Mouse (Mus musculus): ENCODE data around the gene Ttn.

Ttn gene

DNA sequence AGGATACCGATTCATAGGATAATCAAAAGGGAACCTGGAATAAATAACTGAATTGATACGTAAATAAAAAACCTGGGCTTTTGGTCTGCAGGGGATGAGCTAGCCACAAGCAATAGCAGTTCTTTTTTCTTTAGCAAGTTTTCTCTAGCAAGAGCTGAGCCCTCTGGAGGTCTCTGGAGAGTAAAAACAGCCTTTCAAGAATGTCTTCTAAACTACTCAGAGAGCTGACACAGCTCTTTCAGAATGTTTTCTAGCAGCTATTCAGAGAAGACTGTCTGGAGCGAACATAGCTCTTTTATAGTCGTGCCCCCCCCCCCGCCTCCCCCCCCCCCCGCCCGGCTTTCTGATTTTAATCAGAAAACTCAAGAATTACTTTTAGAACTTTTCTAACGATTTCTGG lies 322.9 kb downstream of the Ttn start:
- no peak for DNase-seq (ENCODE audit: low read depth, low spot score)

DNA sequence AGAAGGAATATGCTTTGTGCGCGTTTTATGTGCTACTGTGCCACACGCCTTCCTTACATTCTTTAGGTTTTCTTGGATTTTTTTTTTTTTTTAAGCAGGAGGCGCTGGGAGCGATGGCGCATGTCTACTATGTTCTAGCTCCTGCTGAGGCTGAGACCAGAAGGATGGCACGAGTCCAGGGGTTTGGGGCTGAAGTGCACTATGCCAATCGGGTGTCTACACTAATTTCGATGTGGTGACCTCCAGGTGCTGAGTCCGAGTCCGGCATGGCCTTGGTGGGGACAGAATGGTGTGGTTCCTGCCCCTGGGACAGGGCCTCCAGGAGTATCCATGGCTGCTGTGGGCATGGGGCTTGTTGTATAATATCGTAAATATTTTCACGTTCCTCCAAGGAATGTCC lies 323.8 kb downstream of the Ttn start:
- DNase-seq (ENCODE audit: low read depth, low spot score), result no peak

GRCm38 (mm10) chr2:76655982-76656381 lies 326.4 kb downstream of the Ttn start:
- DNase-seq (ENCODE audit: low read depth, low spot score), result peak; percentile 69

DNA sequence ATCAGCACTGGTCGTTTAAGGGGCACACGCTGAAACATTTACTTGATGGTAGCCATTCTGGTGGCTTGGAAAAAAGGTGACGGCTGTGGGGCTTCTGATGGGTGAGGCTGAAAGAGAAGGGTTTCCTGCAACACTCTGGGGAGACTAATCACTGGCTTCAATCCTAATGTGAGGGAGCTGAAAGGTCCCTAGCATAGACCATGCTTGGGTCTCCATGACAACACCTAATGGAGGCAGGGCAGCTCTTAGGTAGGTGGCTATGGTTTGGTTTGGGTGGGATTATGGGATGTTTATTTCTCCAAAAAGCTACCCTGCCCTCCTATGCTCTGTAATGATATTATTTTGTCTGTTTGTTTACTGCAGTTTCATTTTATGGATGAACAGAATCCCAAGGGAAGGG lies 326.9 kb downstream of the Ttn start:
- no peak for DNase-seq (ENCODE audit: low read depth, low spot score)

- DNase-seq (ENCODE audit: low read depth, low spot score), result no peak
Measured at GRCm38 (mm10) chr2:76654646-76655045, 327.7 kb downstream of the Ttn start.

Data from ZHBTc4 (cell line).